In the genomic region with DNA sequence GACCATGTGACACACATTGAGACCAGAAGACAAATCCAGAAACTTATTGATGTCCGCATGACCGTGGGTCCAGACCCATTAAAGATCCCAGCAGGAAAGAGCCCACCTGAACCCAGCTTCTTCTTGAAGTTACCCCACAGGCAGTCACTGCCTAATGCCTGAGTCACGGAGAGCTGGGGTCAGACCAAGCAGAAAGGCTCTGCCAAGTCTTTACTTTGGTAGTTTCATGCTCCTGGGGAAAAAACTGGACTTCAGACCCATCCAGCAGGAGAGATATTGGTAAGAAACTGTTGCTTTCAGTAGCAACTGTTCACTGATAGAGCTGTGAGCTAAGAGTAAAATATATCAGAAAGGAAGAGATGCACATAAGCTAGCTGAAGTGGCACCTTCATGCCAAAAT, we compare ENCODE assay signal across 23 mouse cellular contexts. TPM values are rescaled to one million over a fixed set of nuclear protein-coding genes. Genes with fewer than 3 reads are reported as not detected.
DNase-seq lines count a peak whose midpoint lies in the region; ATAC-seq and TF ChIP-seq lines count a peak whose summit lies in the region.
"Had no signal": no experiment of that assay in that cellular context is flagged by ENCODE, and none has a peak within 500 bp of the region (broad histone marks: within the 10 kb centered on the region; RNA-seq: fewer than 3 reads in every experiment).

No protein-coding gene starts in this region.

- DNase-seq in kidney, adult 11 months = peak; percentile 37
- DNase-seq in kidney, postnatal 10 days = no peak
- peak; percentile 71 for DNase-seq in kidney, adult 2 months
- DNase-seq in kidney, adult 9 months = peak; percentile 67
- no peak for DNase-seq in kidney, postnatal 4 days
- DNase-seq: adrenal gland, adult 8-10 months; adrenal gland, postnatal 14 days; adrenal gland, postnatal 36 days; B cell, adult 2 months; cerebellum, adult 11-12 months; cerebellum, adult 2 months; cerebellum, adult 9-10 months; cerebellum, postnatal 10 days; cerebellum, postnatal 25 days had no signal

- ATAC-seq in kidney, embryonic 16.5 days (ENCODE audit: low FRiP score, low TSS enrichment) = no peak
- ATAC-seq: activated CD4-positive, CD25-positive, alpha-beta regulatory T cell, adult 4 months; CD4-positive, CD25-positive, alpha-beta regulatory T cell, adult 4 months; forebrain, embryonic 13.5 days; forebrain, embryonic 15.5 days; Patski had no signal

- H3K27me3 ChIP-seq in kidney, adult 2 months (replicated peaks; ENCODE audit: control insufficient read depth, insufficient read depth, low read length) = no peaks in the 10 kb centered on the region
- no peaks in the 10 kb centered on the region for H3K27me3 ChIP-seq in kidney, embryonic 16.5 days (ENCODE audit: insufficient read depth, low read length)
- H3K27me3 ChIP-seq: embryonic facial prominence, embryonic 12.5 days; forebrain, embryonic 13.5 days; forebrain, embryonic 15.5 days; Patski had no signal

- H3K4me1 ChIP-seq in kidney, adult 2 months (ENCODE audit: control insufficient read depth, insufficient read depth, low read length) = 0 out of 2 replicates have a peak, but pooled peaks cover 3% of the 10 kb centered on the region
- 0 out of 2 replicates have a peak, but pooled peaks cover 3% of the 10 kb centered on the region for H3K4me1 ChIP-seq in kidney, embryonic 16.5 days (ENCODE audit: insufficient read depth, low read length)
- H3K4me1 ChIP-seq: embryonic facial prominence, embryonic 10.5 days; embryonic facial prominence, embryonic 12.5 days; forebrain, embryonic 13.5 days; forebrain, embryonic 15.5 days had no signal

- 65% methylated on average over 3 of the region's 3 CpGs for WGBS in kidney, adult 2 months
- WGBS in kidney, embryonic 16.5 days = 90% methylated on average over 3 of the region's 3 CpGs

- peak overlapping the region; percentile 45; the same call in 1 of the 2 replicates for H3K27ac ChIP-seq in kidney, adult 2 months (ENCODE audit: insufficient read depth, low read depth, low read length)
- no peak overlapping the region for H3K27ac ChIP-seq in kidney, embryonic 16.5 days (ENCODE audit: low read length)
- H3K27ac ChIP-seq: embryonic facial prominence, embryonic 10.5 days; embryonic facial prominence, embryonic 12.5 days; forebrain, embryonic 13.5 days; forebrain, embryonic 15.5 days had no signal

- H3K4me2 ChIP-seq in kidney, embryonic 16.5 days (replicated peaks; ENCODE audit: low read depth, low read length) = no peak overlapping the region
- H3K4me2 ChIP-seq: embryonic facial prominence, embryonic 12.5 days; forebrain, embryonic 13.5 days; forebrain, embryonic 15.5 days had no signal

- no peaks in the 10 kb centered on the region for H3K9me3 ChIP-seq in kidney, embryonic 16.5 days (ENCODE audit: low read length)
- H3K9me3 ChIP-seq: embryonic facial prominence, embryonic 10.5 days; embryonic facial prominence, embryonic 12.5 days; forebrain, embryonic 13.5 days; forebrain, embryonic 15.5 days had no signal

- no peak overlapping the region for H3K4me3 ChIP-seq in kidney, adult 2 months (ENCODE audit: insufficient read depth, low read depth, low read length)
- H3K4me3 ChIP-seq in kidney, embryonic 16.5 days (ENCODE audit: low read length) = no peak overlapping the region
- H3K4me3 ChIP-seq: embryonic facial prominence, embryonic 10.5 days; embryonic facial prominence, embryonic 12.5 days; forebrain, embryonic 13.5 days; forebrain, embryonic 15.5 days had no signal

- no peak for TF ChIP-seq CTCF in kidney, adult 2 months (conservative IDR thresholded peaks at IDR 0.05; ENCODE audit: insufficient read depth, insufficient read length, low read depth, low read length)

- H3K9ac ChIP-seq in kidney, embryonic 16.5 days (replicated peaks; ENCODE audit: low read length) = no peak overlapping the region
- H3K9ac ChIP-seq: embryonic facial prominence, embryonic 12.5 days; forebrain, embryonic 13.5 days; forebrain, embryonic 15.5 days had no signal

- TF ChIP-seq POLR2A in kidney, adult 2 months (IDR thresholded peaks at IDR 0.05; ENCODE audit: low read depth, low read length) = no peak

- no peaks in the 10 kb centered on the region for H3K36me3 ChIP-seq in kidney, adult 2 months (ENCODE audit: control insufficient read depth, insufficient read depth, low read length)
- H3K36me3 ChIP-seq in kidney, embryonic 16.5 days (ENCODE audit: insufficient read depth, low read length) = no peaks in the 10 kb centered on the region
- H3K36me3 ChIP-seq: embryonic facial prominence, embryonic 10.5 days; embryonic facial prominence, embryonic 12.5 days; forebrain, embryonic 15.5 days; G1E had no signal

RNA-seq across cellular contexts. Expression of gene Coa6, which starts 50.4 kb away (rescaled TPM):
- 87.6 and 128 TPM in 2 replicates for polyA plus RNA-seq in kidney, adult 2 months (2012; rRNA removed)
- 45.8 and 53.9 TPM in 2 replicates for polyA plus RNA-seq in kidney, embryonic 16.5 days (2015; fragmentation: Nextera tagmentation; extraction: Ambion mirVana)

Comparison
In these comparisons a context has a peak if more than half of its experiments do, and no peak if none do; other contexts are left out.
1. DNase-seq: peak in kidney, adult 11 months (single experiment), kidney, adult 2 months (single experiment) and kidney, adult 9 months (single experiment); none in kidney, postnatal 10 days (single experiment) and kidney, postnatal 4 days (0 of 2).